Mouse (Mus musculus): Measurements from ENCODE around the gene Kcnk3.
A peak's percentile ranks its signal among the peaks of the same experiment; 100 is the strongest.

Kcnk3 gene

DNA sequence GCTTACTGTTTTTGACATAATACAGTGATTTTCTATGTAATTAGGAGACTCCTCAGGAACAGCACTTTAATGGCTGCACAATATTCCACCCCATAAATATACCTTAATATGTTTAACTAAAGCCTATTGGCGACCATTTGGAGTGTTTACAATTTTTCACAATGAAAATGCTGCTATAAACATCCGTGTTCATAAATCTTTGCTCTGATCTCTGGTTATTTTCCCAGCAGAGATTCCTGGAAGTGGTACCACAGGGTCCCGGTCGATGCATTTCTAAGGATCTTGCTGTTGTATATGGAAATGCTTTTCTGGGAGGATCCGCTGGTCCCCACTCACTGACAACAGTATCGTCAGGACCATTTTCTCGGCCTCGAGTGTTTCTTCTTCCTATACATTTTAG, 25.3 kb downstream of the Kcnk3 start:
- no peak for DNase-seq (ENCODE audit: low spot score)

DNA sequence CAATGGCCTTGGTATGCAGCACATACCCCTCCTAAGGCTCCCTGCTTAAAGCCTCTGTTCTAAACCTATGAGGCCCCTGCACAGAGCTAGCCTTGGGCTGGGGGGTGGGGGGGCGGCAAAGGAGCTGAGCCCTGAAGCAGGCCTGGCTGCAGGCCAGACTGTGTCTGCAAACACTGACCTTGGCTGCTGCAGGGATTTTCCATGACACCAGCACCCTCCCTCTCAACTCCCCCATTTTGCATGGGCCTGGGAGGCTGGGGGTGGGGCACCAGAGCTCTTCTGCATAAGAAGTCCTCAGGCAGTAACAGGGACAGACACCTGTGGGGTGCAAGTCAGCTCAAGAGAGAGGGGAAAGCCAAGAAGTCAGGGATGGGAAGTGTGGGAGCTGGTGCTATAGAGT, 26.3 kb downstream of the Kcnk3 start:
- DNase-seq (ENCODE audit: low spot score): no peak

DNA sequence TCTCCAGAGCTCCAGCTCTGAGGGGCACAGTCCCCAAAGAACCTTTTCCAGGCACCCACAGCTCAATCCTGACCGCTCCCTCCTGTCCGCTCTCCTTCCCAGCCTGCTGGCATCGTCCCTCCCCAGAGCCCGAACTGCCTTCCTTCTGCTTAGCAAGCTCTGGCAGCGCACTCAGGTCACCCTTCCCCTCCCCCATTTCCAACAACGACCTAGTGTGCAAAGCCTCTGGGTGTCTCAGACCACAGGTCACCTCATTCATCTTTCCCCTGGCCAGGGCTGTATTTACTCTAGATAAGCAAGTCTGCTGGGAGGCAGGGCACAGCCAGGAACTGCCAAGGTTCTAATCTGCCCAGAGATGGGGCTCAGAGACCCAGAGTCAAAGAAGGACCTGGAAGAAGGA, 27.4 kb downstream of the Kcnk3 start:
- no peak for DNase-seq (ENCODE audit: low spot score)

DNA sequence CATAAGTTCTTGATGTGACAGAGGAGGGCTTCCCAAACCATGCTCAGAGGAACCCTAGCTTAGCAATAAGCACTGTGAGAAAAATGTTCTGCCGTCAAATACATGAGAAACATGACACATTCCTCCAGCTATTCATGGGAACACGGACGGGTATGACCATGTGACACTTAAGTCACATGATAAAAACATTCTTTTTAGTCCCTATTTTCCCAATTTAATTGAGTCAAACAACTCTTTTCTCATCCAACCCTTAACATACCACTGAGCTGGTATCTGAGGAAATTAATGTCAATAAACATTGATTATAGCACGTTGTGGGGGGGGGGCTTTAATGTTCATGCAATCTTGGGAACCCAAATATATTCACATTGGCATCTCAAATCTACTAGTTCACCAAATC, 27.8 kb downstream of the Kcnk3 start:
- no peak for DNase-seq (ENCODE audit: low spot score)

DNA sequence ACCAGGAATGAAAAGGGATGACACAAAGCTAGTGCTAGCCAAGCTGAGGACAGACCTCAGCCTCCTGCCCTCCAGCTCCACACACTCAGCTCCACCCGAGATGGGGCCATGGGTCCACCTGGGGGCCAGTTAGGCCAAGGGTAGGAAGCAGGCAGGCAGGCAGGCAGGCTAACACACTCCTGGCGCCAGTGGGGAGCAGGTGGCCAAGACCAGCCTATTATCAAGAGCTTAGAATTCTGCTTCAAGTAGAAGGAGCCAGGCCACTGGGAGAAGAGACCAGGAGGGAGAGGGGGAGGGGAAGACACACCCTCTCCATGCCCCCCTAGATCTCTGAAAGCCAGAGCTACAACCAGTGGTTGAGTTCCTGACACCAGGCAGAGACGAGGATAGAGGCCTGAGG, 28.7 kb downstream of the Kcnk3 start:
- no peak for DNase-seq (ENCODE audit: low spot score)

DNA sequence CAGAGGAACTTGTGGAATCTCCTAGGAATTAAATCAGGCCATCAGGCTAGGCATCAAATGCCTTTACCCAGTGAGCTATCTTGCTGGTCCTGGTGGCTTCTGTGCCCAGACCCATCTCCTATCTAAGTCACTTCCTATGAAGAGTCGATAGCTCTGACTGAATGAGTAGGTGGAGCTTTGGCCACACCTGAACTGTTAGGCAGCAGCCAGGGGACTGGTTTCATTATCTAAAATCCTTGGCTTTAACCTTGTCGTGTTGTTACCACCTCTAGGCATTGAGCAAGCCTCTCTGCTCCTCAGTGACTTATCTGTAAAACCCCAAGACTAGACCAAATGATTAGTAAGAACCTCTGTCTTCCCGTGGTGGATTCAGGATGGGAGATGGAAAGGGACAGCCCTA, 29.4 kb downstream of the Kcnk3 start:
- no peak for DNase-seq (ENCODE audit: low spot score)

DNA sequence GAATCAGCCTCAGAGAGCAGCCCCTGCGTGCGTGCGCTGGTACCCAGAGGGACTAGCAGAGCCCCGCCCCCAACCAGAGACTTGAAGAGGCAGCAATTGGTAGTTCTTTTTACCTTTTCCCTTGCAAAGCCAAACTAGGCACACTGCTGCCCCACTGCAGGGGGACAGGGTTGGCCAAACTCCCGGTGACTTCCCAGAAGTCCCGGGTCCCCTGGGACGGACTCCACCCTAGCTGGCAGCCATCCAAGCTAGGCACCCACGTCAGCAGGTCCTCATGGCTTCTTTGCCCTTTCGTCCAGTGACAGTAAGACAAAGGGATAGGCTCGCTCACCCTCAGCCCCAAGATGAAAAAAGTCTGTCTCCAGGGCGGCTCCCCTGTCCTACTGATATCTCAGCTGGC, 29.9 kb downstream of the Kcnk3 start:
- DNase-seq (ENCODE audit: low spot score): no peak

DNA sequence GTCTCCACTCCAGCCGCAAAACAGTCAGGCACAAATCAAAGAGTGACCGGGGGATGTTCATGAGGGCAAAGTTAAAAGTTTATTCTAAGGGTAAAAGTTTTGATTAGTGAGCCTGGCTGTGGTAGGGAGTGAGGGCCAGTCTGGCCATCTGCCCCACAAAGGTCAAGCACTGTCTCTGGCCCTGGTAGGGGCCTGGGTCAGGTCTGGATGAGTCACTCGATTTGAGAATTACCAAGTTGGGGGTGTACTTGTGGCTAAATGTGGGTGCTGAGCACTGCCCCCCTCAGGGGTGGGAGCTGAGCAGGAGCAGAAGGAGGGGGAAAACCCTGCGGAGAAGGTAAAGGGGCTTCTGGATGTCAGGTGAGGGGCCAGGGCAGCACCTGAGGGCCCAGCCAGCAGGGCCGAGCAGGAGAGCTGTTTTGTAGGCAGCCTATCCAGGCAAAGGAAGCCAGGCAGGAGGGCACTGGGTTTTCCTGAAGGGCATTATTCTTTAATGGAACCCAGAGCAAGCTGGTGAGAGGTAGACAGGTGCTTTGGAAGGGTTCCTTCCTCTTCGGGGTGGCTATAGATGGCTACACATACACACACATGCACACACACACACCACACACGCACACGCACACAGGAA, 30.5 kb downstream of the Kcnk3 start:
- DNase-seq (ENCODE audit: low spot score): no peak

DNA sequence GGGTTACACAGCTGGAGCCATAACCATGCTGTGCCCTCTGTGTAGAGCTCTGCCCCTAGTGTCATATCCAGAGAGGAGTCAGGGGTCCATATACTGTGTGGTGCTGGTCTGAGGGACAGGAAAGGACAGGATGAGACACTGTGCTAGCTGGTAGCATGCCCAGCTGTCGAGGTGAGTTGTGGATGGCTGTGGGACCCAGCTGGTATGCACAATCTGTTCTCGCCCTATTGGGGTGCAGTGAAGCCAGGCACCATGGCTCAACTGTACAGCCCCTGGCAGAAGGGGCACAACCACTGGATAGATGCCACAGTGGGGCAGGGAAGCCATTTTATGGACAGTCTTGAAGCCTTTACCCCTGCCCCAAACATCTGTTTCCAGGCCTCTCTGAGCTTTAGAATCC, 31.2 kb downstream of the Kcnk3 start:
- no peak for DNase-seq (ENCODE audit: low spot score)

DNA sequence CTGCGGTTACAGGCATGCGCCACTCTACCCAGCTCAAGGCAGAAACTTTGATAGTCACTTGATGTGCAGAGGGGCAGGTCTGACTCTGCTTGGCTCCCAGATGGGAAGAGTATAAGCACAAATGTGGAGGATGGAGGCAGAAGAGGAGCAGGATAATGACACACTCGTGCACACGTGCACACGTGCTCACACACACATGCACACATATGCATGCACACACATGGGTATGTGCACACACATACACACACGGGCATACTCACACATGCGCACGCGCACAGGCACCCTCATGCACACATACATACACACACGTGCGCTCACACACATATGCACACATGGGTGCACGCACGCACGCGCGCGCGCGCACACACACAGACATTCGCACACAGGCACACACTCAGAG, 32.6 kb downstream of the Kcnk3 start:
- no peak for DNase-seq (ENCODE audit: low spot score)

DNA sequence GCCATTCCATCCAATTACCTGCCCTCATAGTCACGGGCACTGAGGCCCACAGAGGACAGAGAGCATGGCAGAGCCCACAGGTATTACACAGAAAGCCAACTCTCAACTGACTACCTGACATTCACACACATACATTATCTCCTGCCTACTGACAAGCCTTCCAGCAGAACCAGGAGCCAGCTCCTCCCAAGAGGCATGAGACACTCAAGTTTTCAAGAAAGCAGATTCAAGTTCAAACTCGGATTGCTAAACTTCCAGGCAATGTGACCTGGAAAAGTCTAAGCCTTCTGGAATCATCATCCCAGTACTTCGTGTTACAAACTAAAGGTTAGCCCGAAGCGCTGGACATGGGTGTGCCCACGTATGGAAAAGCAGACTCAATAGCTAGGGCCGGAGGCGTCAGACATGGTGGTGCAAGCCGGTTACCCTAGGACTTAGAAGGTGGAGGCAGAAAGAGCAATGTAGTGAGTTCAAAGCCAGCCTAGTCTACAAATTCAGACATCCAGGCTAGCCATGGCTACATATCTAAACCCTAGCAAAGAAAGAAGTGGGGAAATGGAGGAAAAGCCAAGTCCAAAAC, 33.3 kb downstream of the Kcnk3 start:
- no peak for DNase-seq (ENCODE audit: low spot score)

DNA sequence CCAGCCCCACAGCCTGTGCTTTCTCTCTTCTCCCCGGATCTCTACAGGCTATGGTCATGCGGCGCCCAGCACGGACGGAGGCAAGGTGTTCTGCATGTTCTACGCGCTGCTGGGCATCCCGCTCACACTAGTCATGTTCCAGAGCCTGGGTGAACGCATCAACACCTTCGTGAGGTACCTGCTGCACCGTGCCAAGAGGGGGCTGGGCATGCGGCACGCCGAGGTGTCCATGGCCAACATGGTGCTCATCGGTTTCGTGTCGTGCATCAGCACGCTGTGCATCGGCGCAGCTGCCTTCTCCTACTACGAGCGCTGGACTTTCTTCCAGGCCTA, 33.8 kb downstream of the Kcnk3 start:
- no peak for DNase-seq (ENCODE audit: low spot score)

DNA sequence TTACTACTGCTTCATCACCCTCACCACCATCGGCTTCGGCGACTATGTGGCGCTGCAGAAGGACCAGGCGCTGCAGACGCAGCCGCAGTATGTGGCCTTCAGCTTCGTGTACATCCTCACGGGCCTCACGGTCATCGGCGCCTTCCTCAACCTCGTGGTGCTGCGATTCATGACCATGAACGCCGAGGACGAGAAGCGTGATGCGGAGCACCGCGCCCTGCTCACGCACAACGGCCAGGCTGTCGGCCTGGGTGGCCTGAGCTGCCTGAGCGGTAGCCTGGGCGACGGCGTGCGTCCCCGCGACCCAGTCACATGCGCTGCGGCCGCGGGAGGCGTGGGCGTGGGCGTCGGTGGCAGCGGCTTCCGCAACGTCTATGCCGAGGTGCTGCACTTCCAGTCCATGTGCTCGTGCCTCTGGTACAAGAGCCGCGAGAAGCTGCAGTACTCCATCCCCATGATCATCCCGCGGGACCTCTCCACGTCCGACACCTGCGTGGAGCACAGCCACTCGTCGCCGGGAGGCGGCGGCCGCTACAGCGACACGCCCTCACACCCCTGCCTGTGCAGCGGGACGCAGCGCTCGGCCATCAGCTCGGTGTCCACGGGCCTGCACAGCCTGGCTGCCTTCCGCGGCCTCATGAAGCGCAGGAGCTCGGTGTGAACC, 34.3 kb downstream of the Kcnk3 start:
- peak; percentile 62 for DNase-seq (ENCODE audit: low spot score)

DNA sequence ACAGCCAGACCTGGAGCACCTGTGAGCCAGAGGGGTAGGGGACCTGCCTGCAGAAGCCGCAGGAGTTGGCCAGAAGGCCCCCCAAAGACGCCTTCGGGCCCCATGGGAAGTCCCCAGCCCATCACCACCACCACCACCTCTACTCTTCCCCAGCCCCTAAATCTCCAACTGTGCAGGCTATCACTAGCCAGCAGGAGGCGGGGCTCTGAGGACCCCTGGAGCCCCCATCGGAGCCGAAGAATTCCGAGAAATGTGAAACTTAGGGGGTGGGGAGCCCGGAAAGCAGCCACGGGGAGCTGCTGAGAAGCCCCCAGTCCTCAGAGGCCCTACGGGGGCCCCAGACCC, 34.8 kb downstream of the Kcnk3 start:
- no peak for DNase-seq (ENCODE audit: low spot score)

DNA sequence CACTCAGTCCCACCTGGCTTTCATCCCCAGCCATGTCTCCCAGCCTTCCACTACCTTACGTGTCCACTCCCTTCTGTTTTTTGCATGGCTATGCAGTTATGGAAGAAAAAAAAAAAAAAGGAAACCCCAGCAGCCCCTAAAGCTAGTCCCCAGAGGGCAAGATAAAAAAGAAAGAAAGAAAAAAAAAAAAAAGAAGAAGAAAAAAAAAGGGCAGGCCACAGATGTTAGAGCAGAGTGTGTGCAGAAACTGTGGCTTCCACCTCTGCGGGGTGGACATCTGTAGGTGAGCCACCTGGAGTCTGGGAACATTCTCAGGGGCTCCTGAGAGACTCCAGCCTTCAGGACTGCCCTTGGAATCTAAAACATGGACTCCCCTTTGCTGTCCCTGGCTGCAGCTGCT, 35.4 kb downstream of the Kcnk3 start:
- DNase-seq (ENCODE audit: low spot score): no peak

DNA sequence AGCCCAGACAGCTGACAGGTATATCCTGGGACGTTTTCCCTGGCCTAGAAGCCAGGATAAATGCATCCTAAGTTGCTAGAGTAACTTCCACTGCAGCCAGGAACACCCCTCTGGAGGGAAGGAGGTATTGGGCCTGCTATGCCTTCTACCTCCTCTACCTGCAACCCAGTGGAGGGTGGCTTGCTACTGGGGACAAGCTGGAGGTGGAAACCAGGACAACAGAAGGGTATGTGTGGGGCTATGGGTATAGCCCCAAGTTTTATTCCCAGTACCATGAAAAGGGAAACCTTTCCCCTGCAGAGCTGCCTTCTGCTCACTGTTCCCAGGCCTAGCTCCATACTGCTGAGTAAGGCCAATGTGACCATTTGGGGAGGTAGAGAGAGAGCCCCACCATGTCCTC, 36.3 kb downstream of the Kcnk3 start:
- DNase-seq (ENCODE audit: low spot score): no peak

DNA sequence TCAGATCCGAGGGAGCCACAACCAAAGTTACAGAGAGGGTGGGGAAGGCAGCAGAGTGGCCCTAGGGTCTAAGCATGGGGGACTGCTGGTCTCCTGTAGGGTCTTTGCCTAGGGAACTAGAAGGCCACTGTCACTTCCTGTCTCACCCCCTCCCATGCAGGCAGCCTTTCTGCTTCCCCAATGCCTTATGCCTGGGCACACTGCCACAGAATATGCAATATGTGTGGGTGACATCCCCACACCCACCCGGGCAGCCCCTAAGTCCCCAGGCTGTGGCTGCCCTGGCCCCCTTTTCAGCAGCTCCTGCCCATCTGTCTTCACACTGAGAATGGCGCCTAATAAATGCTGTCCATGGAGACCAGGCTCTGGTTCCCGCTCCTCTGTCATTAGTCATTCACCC, 36.9 kb downstream of the Kcnk3 start:
- DNase-seq (ENCODE audit: low spot score): no peak

DNA sequence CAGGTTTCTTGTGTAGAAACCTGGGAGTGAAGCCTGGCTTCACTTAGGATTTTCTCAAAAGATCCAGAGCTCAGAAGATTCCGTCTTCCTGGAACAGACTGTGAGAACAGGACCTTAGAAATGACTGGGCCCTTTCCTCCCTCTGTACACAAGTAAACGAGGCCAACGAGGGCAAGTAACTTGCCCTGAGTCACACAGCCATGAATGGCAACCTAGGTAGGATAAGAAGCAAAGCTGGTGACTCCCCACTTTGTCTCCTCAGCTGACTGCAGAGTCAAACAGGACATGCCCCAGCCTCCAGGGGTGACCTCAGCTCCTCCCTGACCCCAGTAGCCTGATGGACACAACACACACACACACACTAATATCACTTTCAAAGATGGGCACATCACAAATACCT, 37.4 kb downstream of the Kcnk3 start:
- DNase-seq (ENCODE audit: low spot score): no peak

DNA sequence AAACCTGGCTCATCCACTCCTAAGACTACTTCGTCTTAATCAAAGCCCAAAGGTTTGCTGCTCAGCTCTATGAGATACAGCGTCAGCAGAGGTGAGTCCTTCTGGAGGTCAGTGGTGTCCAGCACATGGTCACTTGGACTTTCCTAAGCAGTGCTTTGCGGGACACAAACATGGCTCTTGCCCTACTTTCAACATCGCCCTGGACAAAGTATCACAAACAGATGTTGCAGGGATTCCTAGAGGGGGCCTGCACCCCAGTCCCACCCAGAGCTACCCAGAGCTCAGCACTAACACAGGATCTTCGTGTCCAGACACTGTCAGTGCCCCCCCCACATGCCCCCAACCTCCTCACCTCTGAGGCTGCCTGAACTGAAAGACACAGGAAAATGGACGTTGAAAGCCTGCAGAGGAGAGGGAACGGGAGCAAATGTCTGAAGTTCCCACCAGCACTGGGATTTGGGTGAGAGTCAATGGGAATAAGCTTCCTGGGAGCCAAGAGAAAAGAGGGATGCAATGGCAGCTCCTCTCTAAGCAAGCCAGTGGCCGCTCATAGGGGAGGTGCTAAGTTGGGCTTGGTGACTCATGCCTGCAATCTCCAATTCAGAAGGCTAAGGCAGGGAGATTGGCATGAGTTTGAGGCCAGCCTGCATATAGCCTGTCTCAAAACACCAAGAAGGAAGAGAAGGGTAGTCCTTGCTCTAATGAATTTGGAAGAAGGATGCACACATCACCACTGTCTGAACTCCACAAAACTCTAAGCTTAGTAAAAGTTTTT, 38.5 kb downstream of the Kcnk3 start:
- no peak for DNase-seq (ENCODE audit: low spot score)

DNA sequence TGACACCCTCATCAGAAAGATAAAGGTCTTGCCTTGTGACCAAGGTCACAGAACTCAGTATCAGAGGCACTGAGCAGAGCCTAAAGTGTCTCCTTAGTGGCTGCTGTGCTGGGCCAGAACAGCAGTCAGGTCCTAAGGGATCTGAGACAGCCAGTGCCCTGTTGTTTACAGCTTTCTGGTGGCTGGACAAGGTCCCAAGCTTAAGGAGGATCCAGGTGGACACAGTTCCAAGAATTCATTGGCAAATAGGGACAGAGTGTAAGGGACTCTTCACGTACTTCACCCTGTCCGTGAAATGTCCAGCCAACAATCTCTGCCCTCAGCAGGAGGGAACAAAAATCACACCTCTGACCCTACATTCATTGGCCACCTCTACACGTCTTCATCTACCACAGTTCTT, 40.5 kb downstream of the Kcnk3 start:
- no peak for DNase-seq (ENCODE audit: low spot score)

DNA sequence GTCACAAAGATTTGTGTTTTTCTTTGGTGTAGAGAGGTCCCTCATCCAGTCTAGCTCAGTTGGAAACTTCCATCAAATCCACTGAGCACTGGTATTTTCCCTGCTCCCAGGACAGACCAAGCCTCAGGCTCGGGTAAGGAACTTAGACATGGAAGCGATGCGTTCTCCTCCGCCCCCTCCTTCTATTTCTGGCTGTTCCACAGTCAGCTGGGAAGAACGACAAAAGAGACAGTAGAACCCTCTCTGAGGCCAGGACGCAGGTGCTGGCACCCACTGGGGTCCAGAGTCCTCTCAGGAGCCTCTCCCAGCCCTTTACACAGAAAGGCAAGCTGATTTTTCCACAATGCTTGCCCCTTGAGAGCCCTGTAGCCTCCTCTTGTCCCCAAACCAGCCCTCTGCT, 42.4 kb downstream of the Kcnk3 start:
- no peak for DNase-seq (ENCODE audit: low spot score)

DNA sequence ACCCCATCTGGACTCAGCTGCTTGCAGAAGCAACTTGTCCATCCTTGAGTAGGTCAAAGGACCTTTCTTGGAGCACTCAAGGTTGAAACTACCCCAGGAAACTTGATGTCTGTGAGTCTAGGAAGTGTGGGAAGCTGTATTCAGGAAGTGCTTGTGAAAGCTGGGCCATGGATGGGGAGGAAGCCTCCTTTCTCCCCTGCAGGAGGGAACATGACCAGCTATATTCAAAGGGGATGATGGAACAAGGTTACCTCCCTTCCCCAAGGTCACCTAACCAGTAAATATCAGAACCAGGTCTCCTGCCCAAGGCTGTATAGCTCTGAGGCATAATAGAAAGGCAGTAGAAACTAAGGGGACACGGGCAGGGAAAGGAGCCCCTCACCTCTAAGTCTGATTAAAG, 44.2 kb downstream of the Kcnk3 start:
- DNase-seq (ENCODE audit: low spot score): no peak

DNA sequence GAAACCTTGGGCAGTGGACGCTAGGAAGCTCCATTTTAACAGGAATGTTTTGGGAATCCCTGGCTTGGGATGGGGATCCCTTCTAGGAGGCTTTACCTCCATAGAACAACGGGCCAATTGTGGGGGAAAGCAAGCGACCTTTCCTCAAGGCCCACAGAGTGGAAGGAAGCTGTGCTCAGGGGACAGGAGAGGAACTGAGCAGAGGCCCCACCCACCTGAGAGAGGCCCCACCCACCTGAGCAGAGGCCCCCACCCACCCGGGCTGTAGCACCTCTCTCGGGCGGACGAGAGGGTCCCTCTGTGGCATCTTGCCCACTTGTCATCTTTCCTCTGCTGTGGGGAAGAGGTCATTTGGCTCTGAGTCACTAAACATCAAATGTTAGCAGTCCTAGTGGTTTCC, 49.0 kb downstream of the Kcnk3 start:
- no peak for DNase-seq (ENCODE audit: low spot score)

DNA sequence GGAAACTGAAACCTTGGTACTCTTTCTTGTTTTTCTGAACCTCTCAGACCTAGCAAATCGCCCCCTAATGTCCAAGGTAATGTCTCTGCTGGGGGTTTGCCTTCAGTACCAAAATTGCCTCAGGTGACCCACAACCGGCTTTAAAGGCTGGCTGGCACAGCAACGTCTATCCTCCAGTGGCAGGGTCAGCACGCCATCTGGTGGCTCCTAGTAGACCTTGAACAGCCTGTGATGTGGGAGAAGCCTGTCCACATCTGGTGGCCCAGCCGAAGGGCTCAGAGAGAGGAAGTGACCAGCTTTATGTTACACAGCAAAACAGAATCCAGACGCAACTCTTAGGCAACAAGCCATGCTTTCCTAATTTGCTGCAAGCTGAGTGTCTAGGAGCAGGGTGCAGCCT, 50.1 kb downstream of the Kcnk3 start:
- peak; percentile 52 for DNase-seq (ENCODE audit: low spot score)
